Mouse (Mus musculus): ENCODE results near the gene Vps52. TPM values are rescaled to one million over a fixed set of nuclear protein-coding genes. Genes with fewer than 3 reads are reported as not detected.
A peak's percentile ranks its signal among the peaks of the same experiment; 100 is the strongest.

The Vps52 gene
- total and polyA plus RNA-seq, 2 experiments from 2014 or later: 46.8 to 66.1 TPM

DNA sequence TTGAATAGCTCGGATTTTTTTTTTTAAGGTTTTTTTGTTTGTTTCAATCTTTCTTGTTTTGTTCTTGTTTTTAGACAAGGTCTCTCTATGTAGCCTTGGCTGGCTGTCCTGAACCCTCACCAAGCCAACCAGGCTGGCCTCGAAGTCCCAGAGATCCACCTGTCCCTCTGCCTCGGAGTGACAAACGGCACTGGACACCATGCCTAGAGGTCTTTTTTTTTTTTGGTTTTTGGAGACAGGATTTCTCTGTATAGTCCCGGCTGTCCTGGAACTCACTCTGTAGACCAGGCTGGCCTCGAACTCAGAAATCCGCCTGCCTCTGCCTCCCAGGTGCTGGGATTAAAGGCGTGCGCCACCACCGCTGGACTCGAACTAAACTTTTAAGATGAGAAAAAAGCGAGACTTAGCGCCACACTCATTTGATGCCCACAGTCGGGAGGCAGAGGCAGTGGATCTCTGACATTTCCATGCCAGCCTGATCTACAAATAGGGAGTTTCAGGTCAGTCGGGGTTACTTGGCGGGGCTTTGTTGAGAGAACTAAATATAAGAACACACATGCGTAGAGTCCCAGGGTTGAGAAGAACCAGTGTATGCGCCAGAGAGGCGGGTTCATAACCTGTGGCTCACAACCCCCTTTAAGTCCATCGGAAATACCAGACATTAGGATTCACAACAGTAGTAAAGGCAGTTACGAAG is 27.2 kb upstream of the Vps52 start:
- ATAC-seq (no peak), DNase-seq (no peak)
- peaks cover 3% of the 10 kb centered on the region; the same call in 1 of the 2 replicates for H3K4me1 ChIP-seq (ENCODE audit: insufficient read depth)
- WGBS: 63% methylated on average over 21 of the region's 21 CpGs
- peak overlapping the region; percentile 87 for H3K4me2 ChIP-seq (ENCODE audit: low read depth)
- peak overlapping the region; percentile 66 for H3K4me3 ChIP-seq (ENCODE audit: low read depth, low read length)
- TF ChIP-seq CTCF (IDR thresholded peaks at IDR 0.05; ENCODE audit: low read depth): no peak
- no peaks in the 10 kb centered on the region for H3K27me3 ChIP-seq (ENCODE audit: insufficient read depth, low read length)
- peaks cover 11% of the 10 kb centered on the region; the same call in 1 of the 2 replicates for H3K36me3 ChIP-seq (ENCODE audit: insufficient read depth)
- peak overlapping the region; percentile 64; the same call in 1 of the 2 replicates for H3K27ac ChIP-seq (ENCODE audit: low read depth, low read length)
- peak overlapping the region; percentile 65 for H3K9ac ChIP-seq
- no peaks in the 10 kb centered on the region for H3K9me3 ChIP-seq (ENCODE audit: low read length)

- Histone ChIP-seq H3K4me1 (ENCODE audit: insufficient read depth) (peaks cover 3% of the 10 kb centered on the region; the same call in 1 of the 2 replicates), H3K9ac (peak within 1 kb of the TSS; percentile 65), H3K36me3 (ENCODE audit: insufficient read depth) (peaks cover 14% of the 10 kb centered on the region; the same call in 1 of the 2 replicates), H3K9me3 (ENCODE audit: low read length) (no peaks in the 10 kb centered on the region), H3K4me3 (ENCODE audit: low read depth, low read length) (peak within 1 kb of the TSS; percentile 66), H3K4me2 (ENCODE audit: low read depth) (peak within 1 kb of the TSS; percentile 87), H3K27ac (ENCODE audit: low read depth, low read length) (peak within 1 kb of the TSS; percentile 88), H3K27me3 (ENCODE audit: insufficient read depth, low read length) (no peaks in the 10 kb centered on the region)
- 1% methylated on average over 78 of the region's 80 CpGs for WGBS
- peak; percentile 70 for TF ChIP-seq CTCF (IDR thresholded peaks at IDR 0.05; ENCODE audit: low read depth)
- peak; percentile 98 for DNase-seq
- peak; percentile 93 for ATAC-seq
These were observed 26.0 kb upstream of the Vps52 start, which contains the start of gene Rgl2 for GRCm38 (mm10) chr17:33929371-33930279. TSS of gene Rgl2 (plus strand) at chr17:33929543.

DNA sequence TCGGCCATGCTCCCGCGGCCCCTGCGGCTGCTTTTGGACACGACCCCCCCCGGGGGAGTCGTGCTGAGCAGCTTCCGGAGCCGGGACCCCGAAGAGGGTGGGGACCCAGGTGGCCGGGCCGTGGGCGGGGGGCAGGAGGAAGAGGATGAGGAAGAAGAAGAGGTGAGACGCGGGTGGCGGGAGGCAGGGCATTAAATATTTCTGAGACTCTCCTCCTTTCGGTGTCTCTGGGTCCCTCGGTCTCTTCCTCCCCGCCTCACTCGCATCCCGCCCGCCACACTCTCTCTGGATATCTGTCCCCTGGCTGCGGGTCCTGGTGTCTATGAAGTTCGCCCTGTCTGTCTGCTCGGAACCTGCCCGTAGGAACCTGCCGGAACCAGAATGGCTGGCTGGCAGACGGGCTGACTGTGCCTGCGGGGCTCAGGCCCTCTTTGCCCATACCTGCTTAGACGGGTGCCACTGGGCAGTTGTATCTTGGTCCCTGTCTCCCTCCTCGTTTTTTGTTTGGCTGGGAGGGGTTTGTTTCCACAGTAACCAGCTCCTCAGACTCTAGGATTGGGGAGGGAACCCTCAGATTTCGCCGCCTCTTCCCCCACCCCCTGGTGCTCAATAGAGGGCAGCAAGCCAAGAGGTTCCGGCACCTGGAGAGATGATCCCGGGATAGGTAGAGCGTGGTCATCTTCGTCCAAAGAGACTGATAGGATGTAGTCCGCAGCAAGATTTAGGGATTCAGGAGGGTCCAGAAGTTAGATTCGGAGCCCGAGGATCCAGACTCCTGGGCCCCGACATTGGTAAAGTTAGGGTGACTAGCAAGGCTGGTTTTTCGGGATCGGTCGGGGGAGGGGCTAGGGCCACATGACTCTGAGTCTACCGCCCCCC is 25.1 kb upstream of the Vps52 start:
- Histone ChIP-seq H3K36me3 (ENCODE audit: insufficient read depth) (peaks cover 19% of the 10 kb centered on the region; the same call in 1 of the 2 replicates), H3K27ac (ENCODE audit: low read depth, low read length) (peak overlapping the region; percentile 88), H3K9me3 (ENCODE audit: low read length) (no peaks in the 10 kb centered on the region), H3K4me2 (ENCODE audit: low read depth) (peak overlapping the region; percentile 87), H3K4me1 (ENCODE audit: insufficient read depth) (peaks cover 3% of the 10 kb centered on the region; the same call in 1 of the 2 replicates), H3K9ac (peak overlapping the region; percentile 65), H3K4me3 (ENCODE audit: low read depth, low read length) (peak overlapping the region; percentile 66), H3K27me3 (ENCODE audit: insufficient read depth, low read length) (no peaks in the 10 kb centered on the region)
- ATAC-seq (no peak), DNase-seq (peak; percentile 43)
- WGBS: under 1% methylated on average over 44 of the region's 45 CpGs
- peak; percentile 9; the same call in 1 of the 2 replicates for TF ChIP-seq CTCF (IDR thresholded peaks at IDR 0.05; ENCODE audit: low read depth)

DNA sequence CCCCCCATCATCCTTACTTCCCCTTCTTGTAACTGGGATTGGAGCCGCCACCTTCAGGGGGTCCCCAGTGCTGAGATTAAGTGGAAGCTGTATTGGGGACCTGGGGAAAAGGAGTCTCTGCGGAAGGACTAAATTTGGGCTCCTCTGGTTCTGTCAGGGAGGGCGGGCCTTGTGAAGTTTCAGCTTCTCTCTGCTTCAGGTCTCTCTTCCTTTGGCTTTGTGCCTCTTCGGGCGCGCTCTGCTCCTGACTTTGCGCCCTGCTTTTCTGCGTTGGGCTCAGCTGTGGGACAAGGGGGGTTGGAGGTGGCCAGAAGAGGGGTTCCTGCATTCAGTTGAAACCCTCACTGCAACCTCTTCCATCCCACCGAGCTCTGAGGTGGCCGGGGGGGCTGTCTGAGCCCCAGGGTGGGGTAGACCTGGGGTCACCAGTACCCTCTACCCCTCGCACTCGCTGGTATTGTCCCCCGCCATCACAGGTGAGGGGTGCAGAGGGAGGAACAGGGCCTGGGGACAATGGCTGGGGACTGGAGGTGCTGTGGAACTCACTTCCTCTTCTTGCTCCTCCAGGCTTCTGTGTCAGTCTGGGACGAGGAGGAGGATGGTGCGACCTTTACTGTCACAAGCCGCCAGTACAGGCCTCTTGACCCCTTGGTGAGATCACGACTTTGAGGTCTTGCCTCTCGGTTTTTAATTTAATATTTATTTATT is 24.3 kb upstream of the Vps52 start:
- Histone ChIP-seq H3K4me1 (ENCODE audit: insufficient read depth) (peaks cover 3% of the 10 kb centered on the region; the same call in 1 of the 2 replicates), H3K4me3 (ENCODE audit: low read depth, low read length) (peak overlapping the region; percentile 66), H3K36me3 (ENCODE audit: insufficient read depth) (peaks cover 20% of the 10 kb centered on the region; the same call in 1 of the 2 replicates), H3K9me3 (ENCODE audit: low read length) (no peaks in the 10 kb centered on the region), H3K27me3 (ENCODE audit: insufficient read depth, low read length) (no peaks in the 10 kb centered on the region), H3K9ac (peak overlapping the region; percentile 65; the same call in 1 of the 2 replicates), H3K4me2 (ENCODE audit: low read depth) (peak overlapping the region; percentile 87), H3K27ac (ENCODE audit: low read depth, low read length) (no peak overlapping the region)
- no peak for TF ChIP-seq CTCF (IDR thresholded peaks at IDR 0.05; ENCODE audit: low read depth)
- ATAC-seq (no peak), DNase-seq (no peak)
- 41% methylated on average over 18 of the region's 18 CpGs for WGBS

GRCm38 (mm10) chr17:33931947-33932346 is 23.7 kb upstream of the Vps52 start:
- Histone ChIP-seq H3K4me2 (ENCODE audit: low read depth) (no peak overlapping the region), H3K9me3 (ENCODE audit: low read length) (no peaks in the 10 kb centered on the region), H3K27me3 (ENCODE audit: insufficient read depth, low read length) (no peaks in the 10 kb centered on the region), H3K9ac (no peak overlapping the region), H3K27ac (ENCODE audit: low read depth, low read length) (no peak overlapping the region), H3K4me1 (ENCODE audit: insufficient read depth) (peaks cover 3% of the 10 kb centered on the region; the same call in 1 of the 2 replicates), H3K36me3 (ENCODE audit: insufficient read depth) (peaks cover 25% of the 10 kb centered on the region), H3K4me3 (ENCODE audit: low read depth, low read length) (no peak overlapping the region)
- 94% methylated on average over 11 of the region's 11 CpGs for WGBS
- no peak for DNase-seq
- no peak for ATAC-seq
- TF ChIP-seq CTCF (IDR thresholded peaks at IDR 0.05; ENCODE audit: low read depth): no peak

All from forebrain, postnatal 0 days (tissue).